Mouse (Mus musculus) kidney, embryonic 14.5 days (tissue): ENCODE results near the gene Ubl3. TPM values are rescaled to one million over a fixed set of nuclear protein-coding genes. Genes with fewer than 3 reads are reported as not detected.

ENCODE experiments used
- ATAC-seq: fragments of 200-750 bp; cut with Nextera tagmentation; 2 replicates; pipeline ENCODE4 v1.8.0; 2017; ENCODE audit warnings: moderate number of reproducible peaks, mild to moderate bottlenecking, moderate TSS enrichment, moderate library complexity; ENCODE audit not compliant: low FRiP score, low TSS enrichment
- H3K27ac ChIP-seq: fragments of 300-500 bp; sonication (generic); 2 replicates; pipeline ENCODE4 v1.5.1; 2014; ENCODE audit warnings: low read depth, mild to moderate bottlenecking, low read length, moderate library complexity, mixed read lengths
- H3K27me3 ChIP-seq: fragments of 300-500 bp; sonication (generic); 2 replicates; pipeline ENCODE4 v1.6.1; 2014; ENCODE audit warnings: mild to moderate bottlenecking, low read length; ENCODE audit not compliant: control insufficient read depth, insufficient read depth
- H3K36me3 ChIP-seq: fragments of 300-500 bp; sonication (generic); 2 replicates; pipeline ENCODE4 v1.6.1; 2014; ENCODE audit warnings: low read length, mixed read lengths; ENCODE audit not compliant: control insufficient read depth, insufficient read depth
- H3K4me1 ChIP-seq: fragments of 300-500 bp; sonication (generic); 2 replicates; pipeline ENCODE4 v1.6.1; 2014; ENCODE audit warnings: low read length, mixed read lengths; ENCODE audit not compliant: control insufficient read depth, insufficient read depth
- H3K4me2 ChIP-seq: fragments of 300-500 bp; sonication (generic); replicated peaks from 2 replicates; pipeline ENCODE4 v1.6.1; 2014; ENCODE audit warnings: low read depth, mild to moderate bottlenecking, low read length
- H3K4me3 ChIP-seq: fragments of 300-500 bp; sonication (generic); 2 replicates; pipeline ENCODE4 v1.5.1; 2014; ENCODE audit warnings: mild to moderate bottlenecking, low read length
- H3K9ac ChIP-seq: fragments of 300-500 bp; sonication (generic); 2 replicates; pipeline ENCODE4 v1.6.1; 2014; ENCODE audit warnings: low read depth, mild to moderate bottlenecking, low read length, moderate library complexity
- H3K9me3 ChIP-seq: fragments of 300-500 bp; sonication (generic); 2 replicates; pipeline ENCODE4 v1.6.1; 2016; ENCODE audit warnings: low read length; ENCODE audit not compliant: control insufficient read depth
- WGBS: fragments of 180-500 bp; shearing (Covaris S2); extraction: QIAGEN DNeasy Blood & Tissue Kit; methylation state at CpG from one replicate; pipeline ENCODE4 v1.1.7; 2014; 5-methylcytosine and 5-hydroxymethylcytosine counted together
- polyA plus RNA-seq: library from polyadenylated mRNA; unstranded; fragments of >200 nt; fragmentation: Nextera tagmentation; extraction: Ambion mirVana; gene quantifications from 2 replicates; pipeline ENCODE4 v1.2.1, GENCODE M21; 2014

Gene Ubl3
- polyA plus RNA-seq, 1 experiment from 2014 or later: 78.2 TPM

- no peak overlapping the region for H3K27ac ChIP-seq
- WGBS: 77% methylated on average over 5 of the region's 5 CpGs
- no peaks in the 10 kb centered on the region for H3K9me3 ChIP-seq
- no peak overlapping the region for H3K4me3 ChIP-seq
- no peak for ATAC-seq
- H3K4me1 ChIP-seq: 0 out of 2 replicates have a peak, but pooled peaks cover 2% of the 10 kb centered on the region
- no peak overlapping the region for H3K9ac ChIP-seq
- no peak overlapping the region for H3K4me2 ChIP-seq
- no peaks in the 10 kb centered on the region for H3K27me3 ChIP-seq
- H3K36me3 ChIP-seq: no peaks in the 10 kb centered on the region
These were observed 29.2 kb downstream of the Ubl3 start for GRCm38 (mm10) chr5:148523202-148523971.

- H3K4me2 ChIP-seq: no peak overlapping the region
- H3K9ac ChIP-seq: no peak overlapping the region
- no peaks in the 10 kb centered on the region for H3K27me3 ChIP-seq
- no peaks in the 10 kb centered on the region for H3K9me3 ChIP-seq
- no peak overlapping the region for H3K4me3 ChIP-seq
- no peaks in the 10 kb centered on the region for H3K4me1 ChIP-seq
- H3K27ac ChIP-seq: no peak overlapping the region
- no peak for ATAC-seq
- WGBS: 85% methylated on average over 3 of the region's 3 CpGs
- H3K36me3 ChIP-seq: no peaks in the 10 kb centered on the region
These were observed 30.2 kb downstream of the Ubl3 start for GRCm38 (mm10) chr5:148522378-148522777.

- Histone ChIP-seq H3K27me3 (no peaks in the 10 kb centered on the region), H3K27ac (no peak overlapping the region), H3K4me3 (no peak overlapping the region), H3K4me1 (0 out of 2 replicates have a peak, but pooled peaks cover 2% of the 10 kb centered on the region), H3K9me3 (no peaks in the 10 kb centered on the region), H3K36me3 (no peaks in the 10 kb centered on the region), H3K9ac (no peak overlapping the region), H3K4me2 (no peak overlapping the region)
- WGBS: 71% methylated on average over 4 of the region's 4 CpGs
- no peak for ATAC-seq
These were observed 35.1 kb downstream of the Ubl3 start for GRCm38 (mm10) chr5:148517445-148517844.

- Histone ChIP-seq H3K27me3 (no peaks in the 10 kb centered on the region), H3K9ac (peak overlapping the region; percentile 18; the same call in 1 of the 2 replicates), H3K27ac (no peak overlapping the region), H3K4me3 (no peak overlapping the region), H3K9me3 (no peaks in the 10 kb centered on the region), H3K4me1 (peaks cover 14% of the 10 kb centered on the region; the same call in 1 of the 2 replicates), H3K36me3 (peaks cover 23% of the 10 kb centered on the region), H3K4me2 (no peak overlapping the region)
- WGBS: 77% methylated on average over 5 of the region's 5 CpGs
- ATAC-seq: no peak
These were observed 40.4 kb downstream of the Ubl3 start for GRCm38 (mm10) chr5:148512042-148512640.

GRCm38 (mm10) chr5:148510265-148510664 is 42.3 kb downstream of the Ubl3 start:
- no peaks in the 10 kb centered on the region for H3K27me3 ChIP-seq
- no peak overlapping the region for H3K4me3 ChIP-seq
- 82% methylated on average over 2 of the region's 2 CpGs for WGBS
- ATAC-seq: no peak
- no peak overlapping the region for H3K27ac ChIP-seq
- H3K9ac ChIP-seq: no peak overlapping the region
- peaks cover 14% of the 10 kb centered on the region; the same call in 1 of the 2 replicates for H3K4me1 ChIP-seq
- peaks cover 42% of the 10 kb centered on the region for H3K36me3 ChIP-seq
- no peaks in the 10 kb centered on the region for H3K9me3 ChIP-seq
- H3K4me2 ChIP-seq: no peak overlapping the region

- Histone ChIP-seq H3K4me2 (no peak overlapping the region), H3K4me1 (peaks cover 14% of the 10 kb centered on the region; the same call in 1 of the 2 replicates), H3K36me3 (peaks cover 45% of the 10 kb centered on the region), H3K4me3 (no peak overlapping the region), H3K27ac (no peak overlapping the region), H3K9ac (no peak overlapping the region), H3K27me3 (no peaks in the 10 kb centered on the region), H3K9me3 (no peaks in the 10 kb centered on the region)
- no peak for ATAC-seq
- WGBS: 83% methylated on average over 7 of the region's 7 CpGs
These were observed 42.9 kb downstream of the Ubl3 start for GRCm38 (mm10) chr5:148509731-148510130.

- H3K4me3 ChIP-seq: no peak overlapping the region
- no peak overlapping the region for H3K4me2 ChIP-seq
- no peaks in the 10 kb centered on the region for H3K27me3 ChIP-seq
- peaks cover 14% of the 10 kb centered on the region; the same call in 1 of the 2 replicates for H3K4me1 ChIP-seq
- peaks cover 45% of the 10 kb centered on the region for H3K36me3 ChIP-seq
- no peak overlapping the region for H3K9ac ChIP-seq
- ATAC-seq: no peak
- WGBS: 87% methylated on average over 11 of the region's 11 CpGs
- no peak overlapping the region for H3K27ac ChIP-seq
- H3K9me3 ChIP-seq: no peaks in the 10 kb centered on the region
These were observed 43.5 kb downstream of the Ubl3 start for GRCm38 (mm10) chr5:148508901-148509604.

GRCm38 (mm10) chr5:148505381-148505780 is 47.2 kb downstream of the Ubl3 start:
- Histone ChIP-seq H3K36me3 (peaks cover 39% of the 10 kb centered on the region), H3K27me3 (no peaks in the 10 kb centered on the region)

GRCm38 (mm10) chr5:148502237-148502636 is 50.4 kb downstream of the Ubl3 start:
- Histone ChIP-seq H3K9ac (no peak overlapping the region), H3K4me3 (no peak overlapping the region), H3K4me1 (no peaks in the 10 kb centered on the region), H3K9me3 (no peaks in the 10 kb centered on the region), H3K27ac (no peak overlapping the region), H3K27me3 (no peaks in the 10 kb centered on the region), H3K36me3 (peaks cover 23% of the 10 kb centered on the region), H3K4me2 (no peak overlapping the region)
- 93% methylated on average over 6 of the region's 6 CpGs for WGBS
- ATAC-seq: no peak

More at GRCm38 (mm10) chr5:148505381-148505780, 47.2 kb downstream of the Ubl3 start:
- H3K4me1 ChIP-seq: no peaks in the 10 kb centered on the region
- no peak overlapping the region for H3K9ac ChIP-seq
- ATAC-seq: no peak
- H3K9me3 ChIP-seq: no peaks in the 10 kb centered on the region
- no peak overlapping the region for H3K4me2 ChIP-seq
- 92% methylated on average over 17 of the region's 17 CpGs for WGBS
- no peak overlapping the region for H3K27ac ChIP-seq
- no peak overlapping the region for H3K4me3 ChIP-seq
